Comparison of ENCODE assay signal across 10 mouse cellular contexts in the genomic region with DNA sequence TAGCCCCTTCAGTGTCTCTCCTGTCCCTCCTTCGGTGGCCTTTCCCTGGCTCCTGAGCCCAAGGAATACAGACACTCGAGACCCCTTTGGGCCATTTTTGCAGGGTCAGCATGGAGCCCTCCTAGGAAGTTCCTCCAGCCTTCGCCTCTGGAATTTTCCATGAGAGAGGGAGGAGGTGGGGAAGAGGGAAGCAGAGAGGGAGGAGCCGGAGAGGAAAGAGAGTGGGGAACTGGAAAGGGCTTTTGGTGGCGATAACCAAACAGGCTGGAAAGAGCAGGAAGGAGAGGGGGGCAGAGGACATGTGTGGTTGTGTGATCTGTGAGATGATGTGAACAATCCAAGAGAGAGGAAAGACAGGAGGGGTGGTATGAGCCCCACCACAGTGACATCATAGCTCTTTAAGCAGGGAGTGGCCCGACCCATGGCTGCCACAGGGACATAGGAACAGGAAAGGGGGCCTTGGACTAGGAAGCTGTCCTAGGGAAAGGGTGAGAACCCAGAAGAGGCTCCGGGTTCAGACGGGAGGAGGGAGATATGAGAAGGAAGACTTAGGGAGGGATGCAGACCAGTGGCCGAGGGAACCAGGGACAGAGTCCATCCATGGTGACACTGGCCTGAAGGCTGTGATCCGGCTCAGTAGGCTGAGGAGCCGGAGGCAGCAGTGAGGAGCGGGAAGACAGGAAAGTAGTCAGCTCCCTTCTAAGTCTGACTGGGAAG. TPM values are rescaled to one million over a fixed set of nuclear protein-coding genes. Genes with fewer than 3 reads are reported as not detected.
A peak's percentile ranks its signal among the peaks of the same experiment; 100 is the strongest.
DNase-seq lines count a peak whose midpoint lies in the region; ATAC-seq lines count a peak whose summit lies in the region.
"Had no signal": no experiment of that assay in that cellular context is flagged by ENCODE, and none has a peak within 500 bp of the region (broad histone marks: within the 10 kb centered on the region; RNA-seq: fewer than 3 reads in every experiment).

No protein-coding gene starts in this region.

- H3K27me3 ChIP-seq in midbrain, embryonic 10.5 days (ENCODE audit: low read depth, poor library complexity, severe bottlenecking): peaks cover 15% of the 10 kb centered on the region
- peaks cover 12% of the 10 kb centered on the region for H3K27me3 ChIP-seq in midbrain, embryonic 13.5 days
- peaks cover 49% of the 10 kb centered on the region; the same call in 1 of the 2 replicates for H3K27me3 ChIP-seq in limb, embryonic 10.5 days (ENCODE audit: low read depth, poor library complexity, severe bottlenecking)
- H3K27me3 ChIP-seq in stomach, embryonic 14.5 days (ENCODE audit: control insufficient read depth, insufficient read depth, low read length): no peaks in the 10 kb centered on the region

- DNase-seq in adrenal gland, adult 2 months: peak; percentile 25
- DNase-seq in adrenal gland, postnatal 14 days: no peak
- no peak for DNase-seq in midbrain, embryonic 10.5 days (ENCODE audit: low spot score)
- DNase-seq in limb, embryonic 10.5 days (ENCODE audit: low spot score): no peak
- DNase-seq in left cerebral cortex, postnatal 25 days (ENCODE audit: low spot score in 2 of 2): no peak
- DNase-seq in thymus, adult 18-20 months: no peak
- DNase-seq: cerebellum, postnatal 14 days had no signal

- ATAC-seq in midbrain, embryonic 13.5 days: no peak
- ATAC-seq in stomach, embryonic 14.5 days (ENCODE audit: insufficient number of reproducible peaks, insufficient read depth, low FRiP score, low read depth): peak; percentile 35; the same call in 1 of the 2 replicates

- H3K9ac ChIP-seq in midbrain, embryonic 13.5 days (replicated peaks): no peak overlapping the region
- H3K9ac ChIP-seq in stomach, embryonic 14.5 days (replicated peaks; ENCODE audit: low read depth, low read length): no peak overlapping the region

- H3K36me3 ChIP-seq in midbrain, embryonic 10.5 days: no peaks in the 10 kb centered on the region
- H3K36me3 ChIP-seq in midbrain, embryonic 13.5 days: no peaks in the 10 kb centered on the region
- H3K36me3 ChIP-seq in limb, embryonic 10.5 days: no peaks in the 10 kb centered on the region
- no peaks in the 10 kb centered on the region for H3K36me3 ChIP-seq in stomach, embryonic 14.5 days (ENCODE audit: control insufficient read depth, insufficient read depth, low read length)

- H3K4me1 ChIP-seq in midbrain, embryonic 10.5 days: peaks cover 29% of the 10 kb centered on the region
- H3K4me1 ChIP-seq in midbrain, embryonic 13.5 days (replicated peaks): peaks cover 16% of the 10 kb centered on the region
- H3K4me1 ChIP-seq in limb, embryonic 10.5 days: peaks cover 18% of the 10 kb centered on the region
- H3K4me1 ChIP-seq in stomach, embryonic 14.5 days (ENCODE audit: control insufficient read depth, insufficient read depth, low read length): peaks cover 19% of the 10 kb centered on the region; the same call in 1 of the 2 replicates

- intact Hi-C loops in left cerebral cortex, postnatal 25 days (cut with DNase I): loop anchor here (10.0 kb wide), 2 partner anchors 222 to 352 kb away; partner anchors contain the start of genes Thap12 and Wnt11

- H3K4me3 ChIP-seq in midbrain, embryonic 10.5 days: no peak overlapping the region
- H3K4me3 ChIP-seq in midbrain, embryonic 13.5 days (replicated peaks): no peak overlapping the region
- no peak overlapping the region for H3K4me3 ChIP-seq in limb, embryonic 10.5 days
- no peak overlapping the region for H3K4me3 ChIP-seq in stomach, embryonic 14.5 days (ENCODE audit: low read depth, low read length)

- peak overlapping the region; percentile 60 for H3K27ac ChIP-seq in midbrain, embryonic 10.5 days (replicated peaks)
- no peak overlapping the region for H3K27ac ChIP-seq in midbrain, embryonic 13.5 days
- H3K27ac ChIP-seq in limb, embryonic 10.5 days: peak overlapping the region; percentile 42; the same call in 1 of the 2 replicates
- H3K27ac ChIP-seq in stomach, embryonic 14.5 days (ENCODE audit: low read length): peak overlapping the region; percentile 77; the same call in 1 of the 2 replicates

- H3K4me2 ChIP-seq in midbrain, embryonic 13.5 days (replicated peaks): no peak overlapping the region
- no peak overlapping the region for H3K4me2 ChIP-seq in stomach, embryonic 14.5 days (replicated peaks; ENCODE audit: low read depth, low read length)

- 60% methylated on average over 12 of the region's 12 CpGs for WGBS in midbrain, embryonic 10.5 days
- 60% methylated on average over 12 of the region's 12 CpGs for WGBS in midbrain, embryonic 13.5 days
- WGBS in limb, embryonic 10.5 days: 62% methylated on average over 12 of the region's 12 CpGs
- 45% methylated on average over 12 of the region's 12 CpGs for WGBS in stomach, embryonic 14.5 days

- no peaks in the 10 kb centered on the region for H3K9me3 ChIP-seq in midbrain, embryonic 10.5 days (replicated peaks)
- no peaks in the 10 kb centered on the region for H3K9me3 ChIP-seq in midbrain, embryonic 13.5 days
- H3K9me3 ChIP-seq in limb, embryonic 10.5 days (replicated peaks): no peaks in the 10 kb centered on the region
- H3K9me3 ChIP-seq in stomach, embryonic 14.5 days (ENCODE audit: control insufficient read depth, low read depth, low read length): no peaks in the 10 kb centered on the region

RNA-seq across cellular contexts. Expression of gene Lrrc32, which starts 6.4 kb away (rescaled TPM):
- total RNA-seq in adrenal gland, adult 2 months (2021): 10 to 100 TPM; 17.0 to 37.1 TPM
- polyA plus RNA-seq in adrenal gland, adult 2 months (2012; rRNA removed): 16.6 and 19.4 TPM in 2 replicates
- 14.0 and 18.4 TPM in 2 replicates for total RNA-seq in adrenal gland, postnatal 14 days (2021)
- 5.2 and 5.7 TPM in 2 replicates for polyA plus RNA-seq in midbrain, embryonic 10.5 days (2016; fragmentation: Nextera tagmentation; extraction: Ambion mirVana)
- 2.7 and 3.8 TPM in 2 replicates for polyA plus RNA-seq in midbrain, embryonic 13.5 days (2015; fragmentation: Nextera tagmentation; extraction: Ambion mirVana)
- 2.8 and 3.6 TPM in 2 replicates for polyA plus RNA-seq in limb, embryonic 10.5 days (2016; fragmentation: Nextera tagmentation; extraction: Ambion mirVana)
- 11.3 and 12.4 TPM in 2 replicates for polyA plus RNA-seq in stomach, embryonic 14.5 days (2014; fragmentation: Nextera tagmentation; extraction: Ambion mirVana)
- total RNA-seq in left cerebral cortex, postnatal 25 days (2021): 1 to 10 TPM; 7.0 to 7.2 TPM

RNA-seq across cellular contexts. Expression of gene Gucy2d, which starts 42.5 kb away (rescaled TPM):
- total RNA-seq in adrenal gland, adult 2 months (2021): not detected
- not detected in 2 replicates for polyA plus RNA-seq in adrenal gland, adult 2 months (2012; rRNA removed)
- not detected in 2 replicates for total RNA-seq in adrenal gland, postnatal 14 days (2021)
- polyA plus RNA-seq in midbrain, embryonic 10.5 days (2016; fragmentation: Nextera tagmentation; extraction: Ambion mirVana): not detected in 2 replicates
- not detected in 2 replicates for polyA plus RNA-seq in midbrain, embryonic 13.5 days (2015; fragmentation: Nextera tagmentation; extraction: Ambion mirVana)
- 0.05 TPM in 1 of 2 replicates, not detected in the other for polyA plus RNA-seq in limb, embryonic 10.5 days (2016; fragmentation: Nextera tagmentation; extraction: Ambion mirVana)
- not detected in 2 replicates for polyA plus RNA-seq in stomach, embryonic 14.5 days (2014; fragmentation: Nextera tagmentation; extraction: Ambion mirVana)
- total RNA-seq in left cerebral cortex, postnatal 25 days (2021): not detected
- polyA plus RNA-seq: gonadal fat pad, adult 2 months had no signal
